Mouse (Mus musculus): ENCODE measurements around the gene Scfd2. TPM values are rescaled to one million over a fixed set of nuclear protein-coding genes. Genes with fewer than 3 reads are reported as not detected.
A peak's percentile ranks its signal among the peaks of the same experiment; 100 is the strongest.

Scfd2 gene
- polyA plus RNA-seq, 1 experiment from 2014 or later: 14.9 TPM

DNA sequence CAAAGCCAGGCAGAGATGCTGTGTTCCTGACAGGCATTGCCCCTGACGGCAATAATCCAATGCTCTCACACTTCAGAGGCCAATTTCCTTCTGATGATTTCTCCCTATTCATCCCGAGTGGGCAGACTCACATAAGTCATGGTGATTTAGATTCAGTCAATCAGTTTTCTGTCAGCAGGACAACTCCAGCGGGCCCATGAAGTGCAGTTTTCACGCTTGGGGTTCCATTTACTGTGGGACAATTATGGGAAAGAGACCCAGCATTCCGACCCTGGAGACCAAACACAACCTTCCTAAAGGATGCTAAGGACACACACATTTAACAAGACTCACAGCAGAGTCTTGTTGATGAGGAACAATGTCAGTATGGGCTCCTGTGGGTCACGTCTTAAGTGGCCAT lies 217.1 kb downstream of the Scfd2 start:
- ATAC-seq (replicated peaks; ENCODE audit: insufficient number of reproducible peaks, low FRiP score, low TSS enrichment, low read depth) (no peak), DNase-seq (ENCODE audit: low spot score) (no peak)
- H3K9ac ChIP-seq (replicated peaks; ENCODE audit: low read length): no peak overlapping the region
- no peak overlapping the region for H3K4me2 ChIP-seq (ENCODE audit: low read depth, low read length)
- no peak overlapping the region for H3K27ac ChIP-seq (replicated peaks; ENCODE audit: low read depth, low read length)
- no peaks in the 10 kb centered on the region; the same call in 1 of the 2 replicates for H3K36me3 ChIP-seq (replicated peaks; ENCODE audit: control insufficient read depth, insufficient read depth, low read depth, low read length)
- no peak overlapping the region for H3K4me3 ChIP-seq (ENCODE audit: low read depth, low read length)
- H3K4me1 ChIP-seq (ENCODE audit: control insufficient read depth, insufficient read depth, low read length): no peaks in the 10 kb centered on the region
- WGBS: 59% methylated on average over 6 of the region's 6 CpGs
- H3K9me3 ChIP-seq (replicated peaks; ENCODE audit: control insufficient read depth, low read length): no peaks in the 10 kb centered on the region
- H3K27me3 ChIP-seq (ENCODE audit: control insufficient read depth, insufficient read depth, low read length): no peaks in the 10 kb centered on the region

DNA sequence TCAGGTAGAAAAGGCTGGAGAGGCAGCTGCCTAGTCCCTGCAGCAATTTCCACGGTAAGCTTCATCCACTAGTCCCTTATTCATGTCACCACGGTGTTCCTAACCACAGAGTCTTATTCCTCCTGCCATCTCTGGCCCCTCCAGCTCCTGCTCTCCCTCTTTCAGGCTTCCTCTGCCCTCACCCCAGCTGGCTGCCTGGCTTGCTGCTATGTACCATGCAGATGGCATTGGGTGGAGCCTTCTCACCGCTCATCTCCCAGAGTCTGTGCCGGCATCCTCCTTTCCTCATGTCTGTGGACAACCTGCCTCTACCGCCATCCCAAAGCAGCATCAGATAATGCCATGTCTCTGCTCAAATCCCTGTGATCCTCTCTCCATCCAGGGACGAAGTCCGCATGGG lies 218.0 kb downstream of the Scfd2 start:
- no peaks in the 10 kb centered on the region for H3K27me3 ChIP-seq (ENCODE audit: control insufficient read depth, insufficient read depth, low read length)
- no peaks in the 10 kb centered on the region for H3K4me1 ChIP-seq (ENCODE audit: control insufficient read depth, insufficient read depth, low read length)
- no peaks in the 10 kb centered on the region for H3K9me3 ChIP-seq (replicated peaks; ENCODE audit: control insufficient read depth, low read length)
- H3K4me2 ChIP-seq (ENCODE audit: low read depth, low read length): no peak overlapping the region
- H3K36me3 ChIP-seq (replicated peaks; ENCODE audit: control insufficient read depth, insufficient read depth, low read depth, low read length): no peaks in the 10 kb centered on the region; the same call in 1 of the 2 replicates
- no peak overlapping the region for H3K27ac ChIP-seq (replicated peaks; ENCODE audit: low read depth, low read length)
- no peak for DNase-seq (ENCODE audit: low spot score)
- H3K4me3 ChIP-seq (ENCODE audit: low read depth, low read length): no peak overlapping the region
- no peak overlapping the region for H3K9ac ChIP-seq (replicated peaks; ENCODE audit: low read length)
- ATAC-seq (replicated peaks; ENCODE audit: insufficient number of reproducible peaks, low FRiP score, low TSS enrichment, low read depth): no peak
- 92% methylated on average over 7 of the region's 7 CpGs for WGBS

DNA sequence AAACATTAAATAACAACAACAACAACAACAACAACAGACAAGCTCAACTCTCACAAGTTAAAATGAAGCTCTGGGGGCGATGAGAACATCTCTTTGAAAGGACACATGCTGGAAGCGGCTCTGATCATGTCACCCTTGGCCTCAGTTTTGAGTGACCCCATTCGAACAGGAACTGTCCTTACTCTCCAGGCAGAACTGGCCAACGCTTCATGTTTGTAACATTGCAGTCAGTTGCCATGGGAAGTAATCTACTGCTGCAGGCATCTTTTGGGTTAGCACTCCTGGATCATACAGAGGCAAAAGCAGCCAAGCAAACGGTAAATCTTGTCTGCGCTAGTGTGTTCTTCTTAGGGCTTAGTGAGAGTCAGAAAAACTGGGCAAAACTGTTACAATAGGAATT lies 219.7 kb downstream of the Scfd2 start:
- DNase-seq (ENCODE audit: low spot score) (no peak), ATAC-seq (replicated peaks; ENCODE audit: insufficient number of reproducible peaks, low FRiP score, low TSS enrichment, low read depth) (no peak)
- Histone ChIP-seq H3K4me2 (ENCODE audit: low read depth, low read length) (no peak overlapping the region), H3K27ac (replicated peaks; ENCODE audit: low read depth, low read length) (no peak overlapping the region), H3K27me3 (ENCODE audit: control insufficient read depth, insufficient read depth, low read length) (no peaks in the 10 kb centered on the region), H3K4me3 (ENCODE audit: low read depth, low read length) (no peak overlapping the region), H3K9me3 (replicated peaks; ENCODE audit: control insufficient read depth, low read length) (no peaks in the 10 kb centered on the region), H3K4me1 (ENCODE audit: control insufficient read depth, insufficient read depth, low read length) (no peaks in the 10 kb centered on the region), H3K36me3 (replicated peaks; ENCODE audit: control insufficient read depth, insufficient read depth, low read depth, low read length) (no peaks in the 10 kb centered on the region; the same call in 1 of the 2 replicates), H3K9ac (replicated peaks; ENCODE audit: low read length) (no peak overlapping the region)
- WGBS: 60% methylated on average over 6 of the region's 6 CpGs

DNA sequence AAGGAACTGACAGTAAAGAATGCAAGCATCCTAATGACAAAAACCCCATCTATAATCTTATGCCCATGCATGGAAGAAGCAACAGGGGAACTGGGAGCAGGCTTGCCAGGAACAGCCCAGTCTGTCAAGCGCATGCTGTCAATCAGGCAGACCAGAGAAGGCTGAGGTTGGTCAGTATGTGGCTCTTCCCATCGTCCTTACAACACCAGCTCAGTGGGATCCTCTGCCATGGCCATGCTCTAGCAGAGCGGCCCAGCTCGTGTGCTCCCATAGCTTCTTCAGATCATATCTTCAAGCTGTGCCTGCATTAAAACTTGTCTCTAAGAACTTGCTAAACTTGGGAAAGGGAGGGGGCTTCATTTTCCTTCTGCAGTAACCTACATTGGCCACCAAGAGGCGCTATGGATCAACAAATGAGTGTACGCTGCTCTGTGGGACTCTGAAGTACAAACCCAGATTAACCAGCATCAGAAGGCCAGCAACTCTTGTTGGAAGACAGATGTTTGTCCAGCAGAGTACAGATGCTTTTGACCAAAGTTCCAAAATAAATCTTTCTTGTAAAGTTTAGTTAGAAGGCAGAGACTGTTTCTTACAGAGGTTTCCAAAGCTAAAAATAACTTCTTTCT lies 220.2 kb downstream of the Scfd2 start:
- ATAC-seq (replicated peaks; ENCODE audit: insufficient number of reproducible peaks, low FRiP score, low TSS enrichment, low read depth) (0 out of 2 replicates have a peak, but pooled peaks have one; percentile 48), DNase-seq (ENCODE audit: low spot score) (peak; percentile 91)
- Histone ChIP-seq H3K4me1 (ENCODE audit: control insufficient read depth, insufficient read depth, low read length) (no peaks in the 10 kb centered on the region), H3K4me3 (ENCODE audit: low read depth, low read length) (no peak overlapping the region), H3K9ac (replicated peaks; ENCODE audit: low read length) (no peak overlapping the region), H3K4me2 (ENCODE audit: low read depth, low read length) (no peak overlapping the region), H3K27ac (replicated peaks; ENCODE audit: low read depth, low read length) (no peak overlapping the region), H3K9me3 (replicated peaks; ENCODE audit: control insufficient read depth, low read length) (no peaks in the 10 kb centered on the region), H3K36me3 (replicated peaks; ENCODE audit: control insufficient read depth, insufficient read depth, low read depth, low read length) (no peaks in the 10 kb centered on the region; the same call in 1 of the 2 replicates), H3K27me3 (ENCODE audit: control insufficient read depth, insufficient read depth, low read length) (no peaks in the 10 kb centered on the region)
- WGBS: 34% methylated on average over 6 of the region's 6 CpGs

DNA sequence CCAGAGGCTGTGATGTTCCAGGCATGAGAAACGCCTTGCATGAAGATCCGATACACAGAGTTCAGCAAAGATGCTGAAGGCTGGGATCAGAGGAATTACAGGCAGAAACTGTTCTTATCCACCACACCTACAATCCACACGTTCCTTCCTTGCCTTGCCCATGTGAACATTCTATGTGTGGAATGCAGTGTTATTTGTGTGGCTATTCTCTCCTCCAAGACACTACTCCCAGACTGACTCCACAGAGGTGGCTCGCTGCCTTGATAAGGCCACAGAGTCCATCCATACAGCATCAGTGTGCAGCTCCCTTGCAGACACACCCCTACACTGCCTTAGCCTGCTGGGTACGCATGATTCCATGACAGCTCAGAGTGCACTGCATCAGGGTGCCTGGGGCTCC lies 221.5 kb downstream of the Scfd2 start:
- no peak overlapping the region for H3K9ac ChIP-seq (replicated peaks; ENCODE audit: low read length)
- H3K4me3 ChIP-seq (ENCODE audit: low read depth, low read length): no peak overlapping the region
- no peak overlapping the region for H3K4me2 ChIP-seq (ENCODE audit: low read depth, low read length)
- ATAC-seq (replicated peaks; ENCODE audit: insufficient number of reproducible peaks, low FRiP score, low TSS enrichment, low read depth) (no peak), DNase-seq (ENCODE audit: low spot score) (no peak)
- H3K27me3 ChIP-seq (ENCODE audit: control insufficient read depth, insufficient read depth, low read length): no peaks in the 10 kb centered on the region
- WGBS: 85% methylated on average over 5 of the region's 5 CpGs
- no peaks in the 10 kb centered on the region; the same call in 1 of the 2 replicates for H3K36me3 ChIP-seq (replicated peaks; ENCODE audit: control insufficient read depth, insufficient read depth, low read depth, low read length)
- H3K27ac ChIP-seq (replicated peaks; ENCODE audit: low read depth, low read length): no peak overlapping the region
- no peaks in the 10 kb centered on the region for H3K4me1 ChIP-seq (ENCODE audit: control insufficient read depth, insufficient read depth, low read length)
- no peaks in the 10 kb centered on the region for H3K9me3 ChIP-seq (replicated peaks; ENCODE audit: control insufficient read depth, low read length)

DNA sequence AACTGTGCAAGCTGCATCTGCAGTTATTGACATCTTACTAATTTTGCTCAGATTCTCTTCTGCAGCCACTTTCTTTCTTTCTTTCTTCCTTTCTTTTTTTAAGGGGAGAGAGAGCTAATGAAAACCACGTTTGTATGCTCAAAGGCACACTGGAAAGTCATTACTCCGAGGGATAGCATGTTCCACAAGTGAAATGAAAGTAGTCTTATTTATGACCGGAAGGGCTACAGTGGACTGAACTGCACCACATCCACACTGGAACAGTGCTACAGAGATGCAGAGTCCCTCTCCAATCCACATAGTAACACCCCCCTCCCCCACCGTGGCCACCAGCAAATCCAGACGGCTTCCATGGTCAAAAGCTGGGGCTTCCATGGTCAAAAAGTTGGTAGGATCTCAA lies 224.3 kb downstream of the Scfd2 start:
- Histone ChIP-seq H3K9me3 (replicated peaks; ENCODE audit: control insufficient read depth, low read length) (no peaks in the 10 kb centered on the region), H3K36me3 (replicated peaks; ENCODE audit: control insufficient read depth, insufficient read depth, low read depth, low read length) (no peaks in the 10 kb centered on the region), H3K27me3 (ENCODE audit: control insufficient read depth, insufficient read depth, low read length) (no peaks in the 10 kb centered on the region), H3K9ac (replicated peaks; ENCODE audit: low read length) (no peak overlapping the region), H3K4me3 (ENCODE audit: low read depth, low read length) (no peak overlapping the region), H3K27ac (replicated peaks; ENCODE audit: low read depth, low read length) (no peak overlapping the region), H3K4me1 (ENCODE audit: control insufficient read depth, insufficient read depth, low read length) (no peaks in the 10 kb centered on the region), H3K4me2 (ENCODE audit: low read depth, low read length) (no peak overlapping the region)
- ATAC-seq (replicated peaks; ENCODE audit: insufficient number of reproducible peaks, low FRiP score, low TSS enrichment, low read depth) (no peak), DNase-seq (ENCODE audit: low spot score) (no peak)
- 76% methylated on average over 5 of the region's 5 CpGs for WGBS

DNA sequence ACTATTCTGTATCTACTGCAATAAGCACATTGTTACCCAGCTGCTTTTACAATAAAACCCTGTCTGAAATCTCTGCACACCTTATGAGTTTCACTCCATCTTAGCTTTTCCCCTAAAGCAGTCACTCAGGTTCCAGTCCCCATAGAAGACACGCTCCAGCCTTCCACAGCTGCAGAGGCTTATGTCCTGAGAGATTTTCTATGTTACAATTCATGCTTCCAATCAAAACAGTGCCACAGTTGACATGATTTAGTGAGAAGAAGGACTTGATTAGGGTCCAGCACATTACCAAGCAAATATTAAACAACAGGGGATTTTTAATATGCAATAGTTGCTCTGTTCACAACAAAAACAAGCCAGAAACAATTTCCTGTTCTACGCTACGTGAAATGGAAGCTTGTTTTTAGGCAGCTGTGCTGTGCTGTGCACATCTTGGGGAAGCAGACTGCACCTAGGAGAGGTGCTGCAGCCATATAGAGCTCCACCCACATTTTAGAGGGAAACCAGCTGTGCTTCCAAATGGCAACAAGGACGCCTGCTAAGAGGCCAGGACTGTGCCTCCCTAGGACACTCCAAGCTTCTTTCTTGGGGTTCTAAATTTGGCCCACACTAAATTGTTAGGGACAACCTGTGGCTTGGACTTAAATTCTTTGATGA lies 225.9 kb downstream of the Scfd2 start:
- H3K27me3 ChIP-seq (ENCODE audit: control insufficient read depth, insufficient read depth, low read length): no peaks in the 10 kb centered on the region
- no peaks in the 10 kb centered on the region for H3K4me1 ChIP-seq (ENCODE audit: control insufficient read depth, insufficient read depth, low read length)
- H3K9ac ChIP-seq (replicated peaks; ENCODE audit: low read length): no peak overlapping the region
- H3K9me3 ChIP-seq (replicated peaks; ENCODE audit: control insufficient read depth, low read length): no peaks in the 10 kb centered on the region
- ATAC-seq (replicated peaks; ENCODE audit: insufficient number of reproducible peaks, low FRiP score, low TSS enrichment, low read depth): no peak
- H3K36me3 ChIP-seq (replicated peaks; ENCODE audit: control insufficient read depth, insufficient read depth, low read depth, low read length): no peaks in the 10 kb centered on the region
- peak; percentile 39 for DNase-seq (ENCODE audit: low spot score)
- no peak overlapping the region for H3K27ac ChIP-seq (replicated peaks; ENCODE audit: low read depth, low read length)
- 56% methylated on average over 4 of the region's 4 CpGs for WGBS
- H3K4me3 ChIP-seq (ENCODE audit: low read depth, low read length): no peak overlapping the region
- no peak overlapping the region for H3K4me2 ChIP-seq (ENCODE audit: low read depth, low read length)

DNA sequence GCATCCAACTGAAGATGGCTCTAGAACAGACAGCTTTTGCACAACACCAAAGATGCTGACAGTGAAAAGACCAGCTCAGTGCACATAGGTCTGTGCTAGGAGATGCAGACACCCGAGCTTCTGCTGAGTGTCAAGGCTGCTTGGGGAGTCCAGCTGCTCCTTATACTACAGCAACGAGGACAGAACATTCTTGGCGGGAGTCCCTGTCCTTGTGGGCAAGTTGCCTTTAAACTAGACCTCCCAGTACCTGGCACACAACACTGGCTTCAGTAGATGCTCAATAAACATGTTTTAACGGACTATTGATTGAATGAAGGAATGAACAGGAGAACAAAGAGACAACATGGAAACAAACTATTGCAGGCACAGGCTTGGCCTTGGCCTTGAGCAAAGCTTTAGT lies 226.8 kb downstream of the Scfd2 start:
- ATAC-seq (replicated peaks; ENCODE audit: insufficient number of reproducible peaks, low FRiP score, low TSS enrichment, low read depth): no peak
- 80% methylated on average over 4 of the region's 4 CpGs for WGBS
- H3K36me3 ChIP-seq (replicated peaks; ENCODE audit: control insufficient read depth, insufficient read depth, low read depth, low read length): no peaks in the 10 kb centered on the region
- H3K4me1 ChIP-seq (ENCODE audit: control insufficient read depth, insufficient read depth, low read length): no peaks in the 10 kb centered on the region
- no peak overlapping the region for H3K27ac ChIP-seq (replicated peaks; ENCODE audit: low read depth, low read length)
- no peak overlapping the region for H3K4me3 ChIP-seq (ENCODE audit: low read depth, low read length)
- no peak overlapping the region for H3K9ac ChIP-seq (replicated peaks; ENCODE audit: low read length)
- no peak overlapping the region for H3K4me2 ChIP-seq (ENCODE audit: low read depth, low read length)
- H3K27me3 ChIP-seq (ENCODE audit: control insufficient read depth, insufficient read depth, low read length): no peaks in the 10 kb centered on the region
- no peaks in the 10 kb centered on the region for H3K9me3 ChIP-seq (replicated peaks; ENCODE audit: control insufficient read depth, low read length)
- DNase-seq (ENCODE audit: low spot score): no peak
